Mouse (Mus musculus) gastrocnemius, postnatal 4 days (tissue): ENCODE data around the gene Prep. TPM values are rescaled to one million over a fixed set of nuclear protein-coding genes. Genes with fewer than 3 reads are reported as not detected.
"Not testable (repeated sequence)": the region's sequence is repeated elsewhere in the genome, so short reads cannot be mapped to it uniquely, and the experiment has no call there.

ENCODE experiments used
- DNase-seq, 2 experiments: peaks; one replicate each; pipeline ENCODE4 v3.0.0; 2021 to 2022; ENCODE audit warnings: low spot score in 2 of 2, mixed read lengths in 2 of 2
- total RNA-seq, 2 experiments: library from RNA; stranded (reverse); gene quantifications; 2 replicates each; pipeline ENCODE4 v1.2.3; 2021

The Prep gene
- total RNA-seq, 2 experiments from 2014 or later: 14.7 to 15.0 TPM

DNA sequence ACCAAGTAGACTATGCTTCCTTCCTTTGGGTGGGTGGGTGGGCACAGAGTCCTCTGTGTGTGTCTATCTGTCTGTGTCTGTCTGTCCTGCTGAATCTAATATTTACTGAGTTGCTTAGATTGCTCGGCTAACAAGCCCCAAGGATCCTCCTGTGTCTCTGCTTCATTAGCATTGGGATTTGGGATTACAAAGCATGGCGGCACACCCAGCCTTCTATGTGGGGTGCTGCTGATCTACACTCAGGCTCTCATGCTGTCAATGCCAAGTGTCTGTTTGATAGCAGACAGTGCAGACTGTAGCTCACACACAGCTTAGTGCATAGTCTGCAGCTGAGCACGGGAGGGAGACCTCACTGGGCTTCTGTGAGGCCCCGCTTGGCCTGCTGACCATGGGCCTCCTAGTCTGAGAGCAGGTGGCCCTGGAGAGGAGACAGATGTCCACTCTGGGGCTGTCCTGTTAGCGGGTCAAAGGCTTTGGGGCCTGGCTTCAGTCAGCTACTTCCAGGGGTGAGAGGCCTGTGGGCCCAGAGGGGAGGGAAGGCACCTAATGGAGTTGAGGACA, 8.6 kb downstream of the Prep start:
- no peak for DNase-seq

DNA sequence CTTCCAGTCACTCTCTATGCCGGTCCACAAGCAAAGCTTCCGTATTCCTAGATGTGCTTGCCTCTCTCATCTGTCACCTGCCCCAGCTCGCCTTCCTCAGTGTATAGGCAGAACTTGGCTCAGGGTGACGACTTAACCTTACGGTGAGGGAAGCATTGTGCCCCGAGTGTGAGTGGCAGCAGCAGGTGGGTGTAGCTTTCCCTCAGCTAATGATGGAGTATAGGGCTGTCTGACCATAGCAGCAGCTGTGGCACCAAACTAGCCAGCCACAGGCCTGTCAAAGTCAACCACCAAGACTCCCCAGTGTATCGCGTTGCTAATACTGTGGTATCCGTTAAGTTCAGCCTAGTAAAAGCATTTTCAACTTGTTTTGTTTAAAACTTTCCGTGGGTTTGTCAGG, 9.6 kb downstream of the Prep start:
- DNase-seq: peak in 1 of 2 experiments; percentile 46

DNA sequence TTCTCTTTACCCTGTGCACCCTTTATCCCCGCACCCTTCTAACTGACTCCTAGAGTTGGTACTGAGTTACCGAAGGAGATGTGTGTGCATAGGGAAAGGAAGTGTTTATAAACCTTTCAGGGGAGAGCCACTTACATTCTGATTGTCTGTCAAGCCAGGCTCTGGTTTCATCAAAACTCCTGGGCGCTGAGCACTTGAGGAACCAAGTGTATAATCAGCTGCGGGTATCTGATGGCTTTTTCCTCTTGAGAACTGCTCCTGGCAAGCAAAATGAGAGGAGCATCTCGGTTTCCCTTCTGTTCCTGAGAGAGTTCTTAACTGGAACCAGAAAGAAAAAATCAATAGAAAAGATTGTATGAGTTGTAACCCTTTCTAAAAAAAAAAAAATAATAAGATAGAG, 10.3 kb downstream of the Prep start:
- DNase-seq: no peak

DNA sequence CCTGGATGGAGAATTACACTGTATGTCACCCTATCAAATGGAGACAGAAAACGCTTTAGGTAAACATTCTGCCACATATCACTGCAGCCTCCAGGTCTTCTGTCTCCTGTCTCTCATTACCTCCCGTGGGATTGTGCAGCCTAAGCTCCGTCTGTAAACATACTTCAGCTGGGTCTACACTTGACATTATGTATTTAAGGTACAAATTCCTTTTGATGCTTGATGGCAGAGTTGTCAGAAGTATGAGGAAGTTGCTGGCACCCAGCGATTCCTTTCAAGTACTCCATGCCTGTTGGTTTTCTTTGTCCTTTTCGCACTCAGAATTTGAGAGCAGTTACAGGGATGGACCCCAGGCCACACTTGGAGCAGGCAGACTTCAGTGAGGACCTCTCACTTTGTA, 12.8 kb downstream of the Prep start:
- DNase-seq: no peak

DNA sequence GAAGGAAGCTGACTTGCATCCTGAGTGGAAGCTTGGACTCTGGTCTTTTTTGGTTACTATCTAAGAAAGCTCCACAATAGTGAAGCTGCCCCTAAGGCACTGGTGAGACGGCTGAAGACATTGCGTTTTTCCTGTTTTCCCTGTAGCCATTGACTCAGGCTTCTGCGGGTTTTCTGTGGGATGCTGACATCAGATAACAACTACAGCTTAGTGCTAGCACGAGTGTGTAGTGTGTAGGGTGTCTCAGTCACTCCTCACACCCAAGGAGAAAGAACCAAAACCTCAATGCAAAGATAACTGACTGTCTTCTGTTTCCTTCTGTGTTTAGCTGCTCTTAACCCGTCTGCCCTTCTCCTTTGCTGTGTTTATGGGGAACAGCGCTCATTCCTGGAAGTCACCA, 13.5 kb downstream of the Prep start:
- no peak for DNase-seq

DNA sequence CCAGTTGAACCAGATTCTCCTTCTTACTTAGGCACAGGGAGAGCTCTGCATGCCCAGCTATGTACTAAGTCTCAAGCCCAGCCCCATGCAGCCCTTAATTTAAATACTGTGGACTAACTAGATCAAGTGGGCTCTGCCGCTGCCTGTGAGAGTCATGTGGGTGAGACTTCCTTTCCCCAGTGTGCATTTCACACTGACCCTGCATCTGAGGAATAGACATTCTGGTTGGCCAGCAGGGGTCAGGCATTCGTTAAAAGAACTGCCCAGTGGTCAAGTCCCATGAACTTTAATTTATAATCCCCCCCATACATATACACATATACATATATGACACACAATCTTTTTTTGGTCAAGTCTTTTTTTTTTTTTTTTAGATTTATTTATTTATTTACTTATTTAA, 15.7 kb downstream of the Prep start:
- DNase-seq: no peak

DNA sequence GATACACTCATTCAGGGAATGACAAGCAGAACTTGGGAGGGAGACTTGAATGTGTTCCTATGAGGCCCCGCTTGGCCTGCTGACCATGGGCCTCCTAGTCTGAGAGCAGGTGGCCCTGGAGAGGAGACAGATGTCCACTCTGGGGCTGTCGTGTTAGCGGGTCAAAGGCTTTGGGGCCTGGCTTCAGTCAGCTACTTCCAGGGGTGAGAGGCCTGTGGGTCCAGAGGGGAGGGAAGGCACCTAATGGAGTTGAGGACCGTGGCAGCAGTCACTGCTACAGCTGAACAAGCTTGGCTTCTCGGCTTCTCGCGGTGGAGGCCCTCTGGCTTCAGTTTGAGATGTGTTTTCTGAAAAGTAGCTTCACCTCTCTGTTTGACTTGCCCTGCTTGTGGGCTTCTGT, 17.0 kb downstream of the Prep start:
- not testable (repeated sequence) for DNase-seq

DNA sequence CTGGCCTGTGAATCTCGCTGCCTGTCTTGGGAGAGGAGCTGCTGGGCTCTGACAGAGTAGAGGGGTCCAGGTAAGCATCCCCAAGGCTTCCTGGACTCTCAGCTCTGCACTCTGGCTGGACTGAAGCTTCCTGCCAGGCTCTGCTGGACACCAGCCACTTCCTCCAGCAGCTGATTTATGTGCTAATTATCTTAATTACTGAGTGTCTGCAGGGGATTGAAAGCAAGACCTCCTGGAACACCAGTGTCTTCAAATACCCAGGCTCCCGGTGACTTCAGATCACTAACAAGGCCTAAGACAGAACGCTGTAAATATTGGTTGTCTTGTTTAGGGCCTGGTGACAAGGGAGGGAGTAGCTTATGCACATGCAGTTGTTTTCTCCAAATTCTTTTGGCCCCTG, 17.5 kb downstream of the Prep start:
- no peak for DNase-seq

DNA sequence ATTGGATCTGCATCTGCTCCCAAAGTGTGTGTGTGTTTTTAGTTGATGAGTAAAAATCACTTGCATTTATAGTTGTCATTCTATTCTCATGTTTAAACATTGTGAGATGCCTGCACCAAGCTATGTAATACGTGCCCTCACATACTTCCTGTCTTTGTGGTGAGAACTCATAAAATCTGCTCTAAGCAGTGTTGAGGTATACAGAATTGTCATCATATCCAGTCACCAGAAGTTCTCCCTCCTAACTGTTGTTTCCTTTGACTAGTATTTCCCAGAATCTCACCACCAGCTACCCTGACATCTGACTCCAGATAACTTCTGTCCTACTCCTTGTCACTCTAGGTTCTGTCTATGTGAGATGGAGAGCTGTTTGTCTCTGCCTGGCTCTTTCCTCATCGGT, 18.3 kb downstream of the Prep start:
- DNase-seq: no peak

DNA sequence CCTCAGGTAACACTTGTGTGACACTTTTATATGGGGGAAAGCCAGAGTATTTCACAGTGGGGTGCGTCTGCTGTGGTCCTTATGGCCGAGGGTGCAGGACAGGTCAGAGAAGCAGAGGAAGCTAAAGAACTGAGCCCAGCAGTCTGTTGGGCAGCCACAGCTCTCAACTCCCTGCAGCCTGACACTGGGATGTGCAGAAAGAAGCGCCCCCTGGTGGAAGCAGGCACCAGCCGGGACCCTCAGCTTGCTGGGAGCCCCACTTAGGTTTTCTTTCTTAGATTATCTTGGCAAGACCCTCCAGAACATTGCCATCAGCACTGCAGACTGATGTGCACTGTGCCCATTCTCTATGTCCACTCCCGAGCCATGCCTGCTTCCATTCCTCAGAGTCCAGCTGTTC, 19.6 kb downstream of the Prep start:
- DNase-seq: peak in 1 of 2 experiments; percentile 28

DNA sequence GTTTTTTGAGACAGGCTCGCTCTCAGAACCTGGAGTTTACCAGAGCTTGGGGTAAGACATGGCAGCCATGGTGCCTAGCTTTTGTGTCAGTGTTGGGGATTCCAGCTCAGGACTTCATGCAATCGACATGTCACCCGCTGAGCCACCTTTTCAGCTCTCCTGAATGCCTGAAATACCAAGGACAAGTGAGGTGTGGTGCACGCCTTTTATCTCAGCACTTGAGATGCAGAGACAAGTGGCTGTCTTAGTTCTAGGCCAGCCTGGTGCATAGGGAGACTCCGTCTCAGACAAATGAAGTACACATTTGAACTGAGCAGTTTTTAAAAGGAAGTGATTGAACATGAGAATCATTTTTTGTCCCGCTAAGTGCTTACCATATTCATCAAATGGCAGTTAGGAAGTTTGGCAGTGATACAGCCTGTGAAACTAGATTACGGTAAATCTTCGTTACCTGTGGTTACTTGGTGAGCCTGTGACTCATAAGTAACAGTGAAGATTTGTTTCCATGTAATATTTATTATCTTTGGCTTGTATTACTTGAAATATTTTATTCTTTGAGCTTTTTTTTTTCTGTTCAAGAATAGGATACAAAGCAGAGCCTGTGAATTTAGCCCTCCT, 24.6 kb downstream of the Prep start:
- no peak for DNase-seq

DNA sequence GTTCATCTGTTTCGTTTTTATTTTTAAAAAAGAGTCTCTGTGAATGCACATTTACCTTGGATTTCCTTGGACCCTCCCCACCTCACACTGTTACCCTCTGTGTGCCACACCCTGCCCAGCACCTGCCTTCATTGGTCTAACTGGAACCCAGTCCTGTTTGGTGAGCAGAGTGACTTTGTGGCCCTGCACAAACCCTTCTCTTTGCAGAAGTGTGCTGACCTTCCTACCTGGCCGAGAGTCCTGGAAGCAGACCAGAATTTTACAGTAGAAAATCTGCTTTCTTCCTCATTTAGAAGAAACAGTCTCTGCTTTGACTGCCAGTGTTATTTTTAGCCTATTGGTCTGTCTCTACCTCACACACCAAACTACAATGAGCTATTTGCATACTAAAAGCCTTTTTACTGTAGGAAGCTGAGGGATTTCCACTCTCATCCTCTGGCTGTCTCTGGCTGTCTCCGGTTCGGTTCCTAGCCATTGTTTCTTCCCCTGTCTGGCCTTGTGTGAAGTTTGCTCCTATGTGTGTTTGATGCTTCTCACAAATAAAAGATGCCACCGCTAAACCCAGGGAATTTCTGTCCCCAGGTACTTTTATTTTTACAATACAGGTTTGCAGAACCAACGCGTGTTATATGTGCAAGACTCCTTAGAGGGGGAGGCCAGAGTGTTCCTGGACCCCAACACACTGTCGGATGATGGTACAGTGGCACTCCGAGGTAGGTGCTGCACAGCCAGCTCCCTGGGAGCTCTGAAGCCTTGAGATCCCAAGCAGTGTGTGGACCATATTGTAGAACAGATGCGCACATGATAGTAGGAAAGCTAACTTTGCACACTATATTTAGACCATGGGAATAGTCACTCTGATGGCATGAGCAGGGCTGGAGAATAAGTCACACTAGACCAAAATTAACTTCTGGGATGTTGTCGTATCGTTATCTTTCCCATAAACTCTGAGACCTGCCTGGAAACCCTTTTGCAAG, 25.4 kb downstream of the Prep start:
- no peak for DNase-seq

DNA sequence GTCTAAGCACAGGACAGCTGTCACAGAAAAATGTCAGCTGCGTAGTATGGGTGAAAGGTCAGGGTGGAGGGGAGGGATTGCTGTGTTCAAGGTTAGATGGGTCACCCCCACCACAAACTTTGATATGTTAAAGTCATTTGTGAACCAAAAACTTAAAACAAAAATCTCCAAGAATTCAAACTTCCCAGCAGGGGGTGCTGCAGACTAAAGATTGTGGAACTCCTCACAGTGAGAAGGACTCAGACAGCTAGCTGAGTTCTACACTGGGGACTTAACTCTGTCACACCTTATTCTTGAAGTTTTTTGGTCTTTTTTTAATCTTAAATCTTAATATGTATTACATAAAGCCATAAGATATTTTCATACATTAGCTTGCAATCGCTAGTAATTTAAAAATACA, 31.7 kb downstream of the Prep start:
- DNase-seq: no peak

DNA sequence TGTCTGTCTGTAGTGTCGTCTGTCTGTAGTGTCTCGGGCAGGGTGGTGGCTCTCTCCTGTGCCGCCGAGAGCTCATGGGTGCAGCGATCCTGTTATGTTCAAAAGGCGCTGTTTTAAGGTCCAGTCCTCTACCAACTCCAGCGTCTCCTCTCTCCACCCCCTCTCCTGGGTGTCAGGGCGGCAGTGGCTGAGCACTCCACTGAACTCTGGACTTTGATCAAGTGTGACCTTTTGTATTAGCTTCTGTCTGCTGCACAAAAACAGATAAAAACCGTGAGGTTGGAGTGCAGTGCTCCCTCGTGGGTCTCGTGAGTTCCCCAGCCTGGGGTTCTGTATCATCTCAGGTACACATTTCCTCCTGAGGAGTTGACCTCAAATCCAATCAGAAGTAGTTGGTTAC, 33.5 kb downstream of the Prep start:
- DNase-seq: no peak

DNA sequence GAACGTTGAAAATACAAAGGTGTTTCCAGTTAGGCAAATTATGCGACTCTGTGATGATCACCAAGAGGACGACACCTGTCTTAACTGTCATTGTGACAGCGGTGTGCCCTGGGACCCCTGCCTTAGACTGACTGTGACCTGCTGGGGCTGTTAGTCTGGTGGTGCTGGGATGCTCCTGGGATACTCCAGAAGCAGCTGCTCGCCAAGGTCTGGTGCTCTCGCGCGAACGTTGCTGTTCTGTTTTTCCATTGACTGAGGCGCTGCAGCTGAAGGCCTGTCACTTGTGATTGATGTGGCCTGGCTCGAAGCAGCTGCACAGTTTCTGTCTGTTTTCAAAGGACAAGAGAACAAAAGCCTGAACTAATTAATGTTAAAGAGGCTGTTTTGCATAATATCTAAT, 36.2 kb downstream of the Prep start:
- no peak for DNase-seq

DNA sequence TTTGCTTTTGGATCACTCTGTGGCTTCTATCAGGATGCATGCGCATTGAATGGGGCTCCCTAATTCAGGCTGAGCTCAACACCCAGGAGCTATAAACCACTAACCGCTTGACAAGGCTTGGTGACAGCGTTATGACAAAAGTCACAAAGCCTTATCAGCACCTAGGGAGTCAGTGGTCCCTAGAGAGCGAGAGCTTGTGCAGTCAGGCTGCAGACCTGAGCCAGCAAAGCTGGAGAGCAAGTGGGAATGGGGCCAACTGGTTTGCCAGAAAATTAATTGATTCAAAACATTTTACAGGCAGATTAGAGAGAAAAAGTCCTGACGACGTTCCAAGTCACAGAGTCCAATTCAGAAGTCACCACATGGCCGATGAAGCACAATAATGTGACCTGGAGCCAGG, 37.1 kb downstream of the Prep start:
- DNase-seq: peak in 1 of 2 experiments; percentile 53

DNA sequence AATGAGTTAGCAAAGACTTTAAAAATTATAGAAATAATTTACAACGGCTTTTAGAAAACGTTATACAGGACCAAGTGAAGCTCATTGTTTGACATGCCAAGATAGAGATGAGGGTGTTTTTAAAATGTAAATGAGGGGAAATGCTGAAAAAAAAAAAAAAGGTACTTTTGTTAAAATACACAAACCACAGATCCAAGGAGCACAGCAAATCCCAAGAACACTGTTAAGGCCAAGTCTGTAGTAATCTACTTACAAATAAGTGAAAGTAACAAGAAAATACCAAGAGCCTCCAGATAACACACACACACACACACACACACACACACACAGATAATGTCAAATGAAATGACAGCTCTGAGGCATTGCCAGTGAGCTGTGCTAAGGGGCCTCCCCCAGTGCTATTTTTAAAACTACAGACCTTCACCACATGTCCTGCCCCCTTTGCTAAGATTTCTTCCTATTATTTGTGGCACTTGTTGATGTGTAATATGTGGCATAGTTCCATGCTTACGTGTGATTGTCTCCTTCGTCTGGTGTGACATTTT, 37.6 kb downstream of the Prep start:
- no peak for DNase-seq

DNA sequence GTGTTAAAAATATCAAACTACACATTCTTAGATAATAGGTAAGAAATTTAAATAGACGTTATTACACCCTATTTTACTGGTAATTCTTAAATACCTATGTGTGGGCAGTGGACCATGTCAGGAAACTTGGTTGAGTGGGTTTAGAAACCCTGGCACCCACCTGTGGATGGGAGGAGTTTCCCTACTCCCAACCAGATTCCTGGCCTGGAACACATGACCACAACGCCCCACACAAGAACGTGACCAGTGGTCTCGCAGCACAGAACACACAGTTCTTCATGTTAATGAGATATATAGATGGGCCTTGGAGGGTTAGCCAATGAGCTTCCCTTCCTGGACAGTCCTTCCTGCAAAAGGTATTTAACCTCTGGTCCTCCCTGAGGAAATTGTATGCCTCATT, 39.5 kb downstream of the Prep start:
- DNase-seq: no peak

DNA sequence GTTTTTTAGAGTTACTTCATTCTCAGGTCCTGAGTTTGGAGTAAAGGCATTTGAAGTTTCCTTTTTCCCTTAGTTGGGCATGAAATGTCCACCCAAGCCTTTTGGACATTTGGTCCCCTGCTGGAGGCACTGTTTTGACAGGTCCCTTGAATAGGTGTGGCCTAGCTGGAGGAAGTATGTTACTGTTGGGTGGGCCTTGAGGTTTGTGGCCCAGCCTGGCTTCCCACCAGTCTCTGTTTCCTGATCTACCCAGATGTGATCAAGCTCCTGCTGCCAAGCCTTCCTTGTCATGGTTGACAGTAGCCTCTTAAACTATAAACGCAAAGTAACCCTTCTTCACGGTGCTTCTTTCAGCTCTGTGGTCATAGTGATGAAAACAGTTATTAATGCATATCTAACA, 40.3 kb downstream of the Prep start:
- DNase-seq: no peak

DNA sequence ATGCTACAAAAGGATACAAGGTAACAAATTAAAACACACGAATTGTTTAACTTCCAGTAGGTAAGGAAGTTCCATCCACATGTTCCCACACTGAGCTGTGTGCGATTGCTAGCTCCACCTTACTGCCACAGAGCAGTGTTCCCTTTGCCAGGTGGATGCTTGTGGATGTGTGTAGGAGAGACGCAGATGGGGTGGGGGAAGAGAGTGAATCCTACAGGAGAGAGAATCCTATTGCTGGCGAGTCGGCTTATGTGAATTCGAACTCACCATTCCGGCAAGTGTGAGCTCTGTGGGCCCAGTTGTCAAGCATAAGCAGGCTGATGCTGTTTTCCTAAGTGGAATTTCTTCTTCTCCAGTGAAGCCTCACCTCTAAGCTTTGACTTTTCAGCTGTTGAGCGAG, 42.0 kb downstream of the Prep start:
- no peak for DNase-seq

DNA sequence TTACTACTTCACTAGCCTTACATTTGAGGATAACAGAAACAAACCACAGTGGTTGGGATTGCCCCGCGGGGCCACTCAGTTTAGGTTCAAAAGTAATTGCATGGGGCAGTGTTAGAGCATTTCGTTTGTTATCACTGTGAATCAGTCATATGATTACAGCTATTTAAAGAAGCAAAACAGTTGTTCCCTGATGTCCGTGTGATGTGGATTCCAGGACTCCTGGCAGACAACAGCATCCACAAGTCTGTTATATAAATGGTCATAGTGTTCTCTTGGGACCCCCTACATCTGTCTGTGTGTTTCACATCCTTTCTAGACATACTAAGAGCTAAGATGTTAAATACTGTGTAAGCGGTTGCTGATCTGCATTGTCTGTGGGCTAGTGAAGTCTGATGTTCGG, 43.0 kb downstream of the Prep start:
- DNase-seq: no peak

DNA sequence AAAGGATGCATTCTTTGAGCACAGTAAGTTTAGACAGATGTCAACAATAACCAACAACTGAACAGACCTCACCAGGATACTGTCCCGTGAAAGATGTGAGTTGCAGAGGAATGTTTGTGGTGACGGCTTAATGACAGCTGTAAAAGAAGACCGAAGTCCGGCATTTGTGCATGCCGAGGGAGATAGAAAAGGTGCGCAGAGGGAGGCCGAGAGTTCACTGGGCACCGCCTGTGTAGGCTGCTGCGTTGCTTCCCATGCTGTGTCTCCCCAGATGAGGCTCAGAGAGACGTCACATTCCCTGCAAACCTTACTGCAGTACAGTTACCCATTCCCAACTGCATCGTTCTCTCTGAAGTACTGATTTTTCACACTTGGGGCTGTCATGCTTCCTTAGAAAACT, 45.9 kb downstream of the Prep start:
- no peak for DNase-seq
